Mouse (Mus musculus) cerebellum, postnatal 25 days (tissue): ENCODE data around the gene Ugt1a7c.
"Not testable (repeated sequence)": the region's sequence is repeated elsewhere in the genome, so short reads cannot be mapped to it uniquely, and the experiment has no call there.

ENCODE experiments used
- DNase-seq, 2 experiments: peaks; one replicate each; pipeline ENCODE4 v3.0.0; 2021; ENCODE audit warnings: mixed read lengths in 2 of 2

Ugt1a7c gene

DNA sequence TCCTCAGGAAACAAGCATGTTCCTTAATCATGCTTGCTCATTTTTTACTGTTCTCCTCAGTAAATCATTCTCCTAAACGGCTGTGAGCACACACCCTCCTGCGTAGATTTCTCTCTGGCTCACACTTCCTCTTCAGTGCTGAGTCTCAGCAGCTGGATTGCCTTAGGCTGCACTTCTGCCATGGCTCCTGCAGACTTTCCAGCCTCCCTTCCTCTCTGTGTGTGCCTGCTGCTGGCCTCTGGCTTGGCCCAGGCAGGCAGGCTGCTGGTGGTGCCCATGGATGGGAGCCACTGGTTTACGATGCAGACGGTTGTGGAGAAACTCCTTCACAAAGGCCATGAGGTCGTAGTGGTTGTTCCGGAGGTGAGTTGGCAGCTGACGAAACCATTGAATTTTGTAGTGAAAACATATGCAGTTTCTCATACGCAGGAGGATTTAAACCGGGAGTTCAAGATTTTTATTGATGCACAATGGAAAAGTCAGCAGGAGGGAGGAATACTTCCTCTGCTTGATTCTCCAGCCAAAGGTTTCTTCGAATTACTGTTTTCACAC is at the start of gene Ugt1a7c:
Gene Ugt1a7c, plus strand, starts transcription at position 122 of the 552 bp plus-strand sequence.
- DNase-seq, result no peak

DNA sequence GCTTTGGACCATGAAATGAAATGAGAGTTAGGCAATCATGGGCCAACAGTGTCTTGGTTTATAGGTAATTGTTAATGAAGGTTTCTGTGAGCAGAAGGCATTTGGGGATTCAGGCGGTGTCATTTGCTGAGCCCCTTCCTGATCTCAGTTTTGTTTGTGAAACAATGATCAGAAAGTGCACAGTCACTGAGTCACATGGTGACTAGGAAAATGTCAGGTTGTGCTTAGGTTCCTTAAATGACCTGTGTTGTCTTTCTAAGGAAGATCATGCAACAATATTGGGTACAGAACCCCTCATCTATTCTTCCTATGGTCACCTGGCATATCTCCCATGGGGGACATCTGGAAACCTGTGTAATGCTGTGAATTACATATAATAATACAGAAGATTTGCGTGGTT is 47.5 kb upstream of the Ugt1a7c start:
- DNase-seq, result not testable (repeated sequence)

DNA sequence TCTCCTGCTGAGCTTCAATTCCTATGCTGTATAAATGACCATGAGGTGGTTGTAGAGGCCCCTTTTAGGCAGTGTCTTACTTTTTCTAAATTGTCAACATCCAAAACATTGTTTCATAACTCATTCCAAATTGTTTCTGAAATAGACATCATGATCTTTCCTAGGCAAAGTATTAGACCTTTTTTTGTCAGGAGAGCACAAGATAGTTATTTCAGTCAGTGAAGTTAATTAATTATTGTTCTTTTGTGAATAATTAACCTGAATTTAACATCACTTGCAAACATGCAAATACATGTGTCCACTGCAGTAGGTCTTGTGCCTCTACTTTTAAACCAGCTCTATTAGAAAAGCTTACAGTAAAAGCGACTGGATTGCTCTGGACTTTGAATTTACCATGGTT is 39.8 kb upstream of the Ugt1a7c start, which contains the start of gene Ugt1a10:
Gene Ugt1a10, plus strand, starts transcription at position 301 of the 400 bp plus-strand sequence.
- DNase-seq, result no peak

DNA sequence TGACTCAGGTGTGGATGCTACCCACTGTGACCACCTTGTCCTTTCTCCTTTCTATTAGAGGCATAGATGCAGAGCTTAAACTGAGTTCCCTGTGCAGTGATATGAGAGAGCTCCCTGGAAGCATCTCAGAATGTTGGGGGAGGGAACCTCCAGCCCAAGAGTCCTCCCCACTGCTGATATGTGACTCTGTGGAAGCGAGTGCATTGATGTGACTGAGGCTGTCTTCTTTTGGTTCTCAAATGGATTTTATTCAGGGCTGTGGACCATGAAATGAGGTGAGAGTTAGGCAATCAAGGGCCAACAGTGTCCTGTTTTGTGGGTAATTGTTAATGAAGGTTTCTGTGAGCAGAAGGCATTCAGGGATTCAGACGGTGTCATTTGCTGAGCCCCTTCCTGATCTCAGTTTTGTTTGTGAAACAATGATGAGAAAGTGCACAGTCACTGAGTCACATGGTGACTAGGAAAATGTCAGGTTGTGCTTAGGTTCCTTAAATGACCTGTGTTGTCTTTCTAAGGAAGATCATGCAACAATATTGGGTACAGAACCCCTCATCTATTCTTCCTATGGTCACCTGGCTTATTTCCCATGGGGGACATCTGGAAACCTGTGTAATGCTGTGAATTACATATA is 28.3 kb upstream of the Ugt1a7c start:
- DNase-seq, result not testable (repeated sequence)

DNA sequence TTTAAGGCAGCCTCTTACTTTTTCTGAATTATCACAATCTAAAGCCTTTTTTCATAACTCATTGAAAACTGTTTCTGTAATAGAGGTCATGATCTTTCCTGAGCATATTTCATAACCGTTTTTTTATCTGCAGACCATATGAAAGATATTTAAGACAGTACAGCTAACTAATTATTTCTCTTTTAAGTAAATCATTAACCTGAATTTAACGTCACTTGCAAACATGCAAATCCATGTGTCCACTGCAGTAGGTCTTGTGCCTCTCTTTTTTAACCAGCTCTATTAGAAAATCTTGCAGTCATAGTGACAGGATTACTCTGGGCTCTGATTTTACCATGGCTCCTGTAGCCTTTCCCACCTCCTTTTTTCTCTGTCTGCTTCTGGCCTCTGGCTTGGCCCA is 24.4 kb upstream of the Ugt1a7c start, which contains the start of gene Ugt1a9:
Gene Ugt1a9, plus strand, starts transcription at position 306 of the 400 bp plus-strand sequence.
- DNase-seq, result no peak

DNA sequence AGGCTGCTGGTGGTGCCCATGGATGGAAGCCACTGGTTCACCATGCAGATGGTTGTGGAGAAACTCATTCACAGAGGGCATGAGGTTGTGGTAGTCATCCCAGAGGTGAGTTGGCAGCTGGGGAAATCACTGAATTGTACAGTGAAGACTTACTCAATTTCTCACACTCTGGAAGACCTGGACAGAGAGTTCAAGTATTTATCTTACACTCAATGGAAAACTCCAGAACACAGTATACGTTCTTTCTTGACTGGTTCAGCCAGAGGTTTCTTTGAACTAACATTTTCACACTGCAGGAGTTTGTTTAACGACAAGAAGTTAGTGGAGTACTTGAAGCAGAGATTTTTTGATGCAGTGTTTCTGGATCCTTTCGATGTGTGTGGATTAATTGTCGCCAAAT is 24.0 kb upstream of the Ugt1a7c start:
- DNase-seq, result no peak

DNA sequence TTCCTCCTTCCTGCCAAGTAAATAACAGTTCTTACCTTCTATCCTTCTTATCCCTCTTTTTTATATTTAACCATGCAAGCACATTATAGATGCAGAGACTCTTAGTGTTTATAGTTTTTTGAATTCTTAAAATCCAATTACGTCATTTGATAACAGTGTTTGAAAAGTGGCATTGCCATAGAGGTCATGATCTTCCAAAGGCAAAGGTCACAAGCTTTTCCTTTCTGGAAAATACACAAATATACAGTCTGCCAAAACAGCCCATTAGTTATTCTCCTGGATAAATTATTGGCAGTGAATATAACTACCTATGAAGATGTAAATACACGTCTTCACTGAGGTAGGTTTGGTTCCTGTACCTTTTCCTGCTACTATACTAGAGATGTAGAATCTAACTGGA is 20.4 kb upstream of the Ugt1a7c start:
- DNase-seq, result no peak

DNA sequence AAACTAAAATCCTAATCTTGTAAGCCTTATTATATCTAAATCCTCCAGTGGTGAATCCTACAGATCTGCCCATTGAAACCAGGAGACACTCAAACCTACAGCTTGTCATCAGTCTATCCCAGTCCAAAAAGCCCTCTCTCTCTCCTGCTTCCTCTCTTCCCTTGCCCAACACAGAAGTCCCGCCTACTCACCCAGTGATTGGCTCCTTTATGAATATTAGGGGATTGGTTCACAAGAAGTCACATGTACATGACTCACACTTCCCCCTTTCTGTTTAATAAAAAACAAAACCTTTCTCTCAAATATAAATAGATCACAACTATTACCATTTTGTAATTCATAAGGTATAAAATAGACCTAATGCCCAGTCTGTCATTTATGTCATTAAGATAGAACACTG is 17.7 kb upstream of the Ugt1a7c start:
- DNase-seq, result no peak

DNA sequence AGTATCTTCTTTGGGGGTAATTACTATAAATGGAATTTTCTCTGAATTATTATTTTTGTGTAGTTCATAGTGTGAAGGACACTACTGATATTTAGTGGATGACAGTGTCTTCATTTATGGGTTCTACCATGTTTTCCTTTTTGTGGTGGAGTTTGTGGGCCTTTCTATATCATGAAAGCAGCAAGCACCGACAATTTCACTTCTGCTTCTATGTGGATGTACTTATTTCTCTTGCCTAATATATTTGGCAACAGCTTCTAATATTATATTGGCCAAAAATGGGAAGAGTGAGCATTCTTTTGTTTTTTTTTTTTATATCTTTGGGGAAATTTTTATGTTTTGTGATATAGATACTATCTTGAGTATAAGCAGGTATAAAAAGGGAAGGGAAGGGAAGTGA is 13.2 kb upstream of the Ugt1a7c start:
- no peak for DNase-seq

DNA sequence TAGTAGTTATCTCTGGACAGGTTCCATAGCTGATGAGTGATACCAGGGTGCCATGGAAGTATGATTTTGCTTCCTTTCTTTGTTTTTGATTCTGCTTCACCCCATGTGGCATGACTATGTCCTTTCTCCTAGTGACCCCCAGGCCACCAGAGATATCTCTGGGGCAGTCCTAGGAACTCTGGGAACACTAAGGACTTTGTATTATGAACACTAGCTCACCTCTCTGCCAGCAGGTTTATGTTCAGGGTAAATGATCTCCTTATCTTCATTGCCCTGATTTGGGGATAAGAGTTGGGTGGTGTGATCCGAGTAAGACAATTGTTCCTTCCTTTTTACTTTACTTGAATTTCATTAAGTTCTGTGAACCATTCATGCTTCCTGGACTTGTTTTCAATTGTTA is 8.7 kb upstream of the Ugt1a7c start:
- DNase-seq, result no peak

DNA sequence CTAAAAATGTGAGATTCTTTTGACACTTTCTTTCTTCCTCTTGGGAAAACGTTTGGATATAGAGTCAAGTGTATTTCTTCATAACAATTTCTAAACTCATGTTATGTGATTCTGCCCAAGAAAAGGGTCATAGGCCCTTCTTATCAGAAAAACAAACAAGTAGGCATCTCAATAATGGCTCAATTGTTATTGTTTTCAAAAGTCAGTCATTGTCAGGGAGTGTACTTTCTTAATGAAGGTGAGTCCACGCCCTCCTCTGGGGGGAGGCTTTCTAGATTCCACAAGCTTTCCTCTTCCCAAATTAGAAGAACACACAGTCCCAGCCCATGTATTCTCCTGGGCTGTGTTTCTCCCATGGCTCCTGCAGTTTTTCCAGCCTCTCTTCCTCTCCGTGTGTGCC is 7.3 kb upstream of the Ugt1a7c start, which contains the start of gene Ugt1a8:
Gene Ugt1a8, plus strand, starts transcription at position 301 of the 400 bp plus-strand sequence.
- no peak for DNase-seq

DNA sequence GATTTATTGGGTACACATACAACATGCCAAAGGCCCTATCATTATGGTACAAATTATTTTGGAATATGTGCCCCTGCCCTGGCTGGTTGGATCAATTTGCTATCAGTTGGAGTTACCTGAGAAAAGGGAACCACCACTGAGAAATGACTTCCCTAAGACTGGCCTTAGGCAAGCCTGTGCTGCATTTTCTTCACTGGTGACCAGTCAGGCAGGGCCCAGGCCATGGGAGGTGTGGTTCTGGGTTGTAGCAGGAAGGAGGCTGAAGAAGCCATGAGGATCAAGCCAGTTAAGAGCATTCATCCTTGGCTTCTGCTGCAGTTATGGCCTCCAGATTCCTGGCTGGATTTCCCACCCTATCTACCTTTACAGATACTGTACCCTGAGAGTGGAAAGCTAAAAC is 2.5 kb upstream of the Ugt1a7c start:
- DNase-seq, result no peak

DNA sequence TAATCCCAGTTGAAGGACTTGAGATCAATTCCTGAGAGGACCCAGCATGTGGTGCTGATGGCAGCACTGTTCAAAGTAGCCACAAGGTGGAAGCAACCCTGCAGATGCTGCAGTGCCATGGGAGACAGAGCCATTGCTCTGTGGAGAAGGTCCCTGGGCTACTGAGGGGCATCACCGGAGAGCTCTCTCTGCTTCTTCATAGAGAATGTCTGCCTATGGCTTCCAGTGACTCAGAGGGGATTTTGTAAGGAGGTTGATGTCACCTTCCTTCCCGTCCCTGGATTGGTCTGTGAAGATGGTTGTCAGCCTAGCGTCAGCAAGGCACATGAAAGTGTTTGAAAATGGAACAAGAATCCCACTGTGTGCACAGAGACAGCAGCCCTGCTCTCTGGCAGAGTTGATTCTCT is 589 bp upstream of the Ugt1a7c start:
- DNase-seq, result not testable (repeated sequence)

DNA sequence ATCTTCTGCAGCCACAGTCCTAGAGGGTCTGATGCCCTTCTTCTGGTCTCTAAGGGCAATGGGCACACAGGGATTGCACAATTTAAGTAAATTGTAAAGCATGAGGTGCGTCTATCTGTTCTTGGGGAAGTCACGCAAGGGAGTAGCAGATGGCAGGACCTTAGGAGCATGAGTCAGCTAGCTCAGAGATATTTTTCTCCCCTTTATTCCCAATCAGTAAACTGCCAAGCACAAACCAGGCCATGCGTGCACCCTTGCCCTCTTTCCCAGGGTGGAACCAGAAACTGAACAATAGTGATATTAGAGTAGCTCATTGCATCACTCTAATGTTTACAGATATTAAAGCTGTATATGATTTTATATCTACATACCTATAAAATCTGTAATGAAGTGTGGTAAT is 3.7 kb downstream of the Ugt1a7c start:
- peak in 1 of 2 experiments; percentile 3 for DNase-seq

DNA sequence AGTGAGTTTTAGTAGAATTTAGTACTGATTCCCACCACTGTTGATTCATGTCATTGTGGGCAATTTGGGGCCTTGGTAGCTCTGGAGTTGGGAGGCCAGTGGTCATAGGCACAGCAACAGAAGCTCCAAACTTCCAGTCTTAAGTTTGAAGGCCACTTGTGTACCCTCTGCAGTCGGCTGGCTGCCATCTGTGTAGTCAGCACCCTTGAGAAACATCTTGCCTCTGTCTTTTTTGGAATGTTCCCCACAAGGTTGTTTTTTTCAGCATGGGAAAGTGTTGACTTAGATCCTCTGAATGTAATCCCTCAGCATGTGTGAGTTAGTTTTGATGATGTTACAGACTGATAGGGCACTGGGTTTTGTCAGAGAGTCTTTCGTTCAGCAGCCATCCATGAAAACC is 4.8 kb downstream of the Ugt1a7c start:
- not testable (repeated sequence) for DNase-seq

DNA sequence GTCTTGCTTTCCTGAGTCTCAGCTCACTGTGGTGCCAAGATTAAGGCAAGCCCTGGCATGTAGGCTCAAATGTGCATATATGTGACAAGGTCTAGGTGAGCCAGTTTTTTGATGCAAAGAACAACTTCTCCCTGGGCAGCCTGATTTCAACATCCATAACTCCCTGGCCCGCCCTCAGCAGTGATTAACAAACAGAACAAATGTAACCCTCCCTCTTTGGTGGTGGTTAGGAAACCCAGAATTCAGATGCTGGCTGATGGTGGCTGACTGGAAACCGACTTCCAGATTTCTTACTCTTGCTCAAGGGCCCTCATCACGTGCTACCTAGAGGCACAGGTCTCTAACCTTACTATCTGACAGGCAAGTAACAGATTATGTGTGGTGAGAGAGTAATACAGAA is 8.2 kb downstream of the Ugt1a7c start, which contains the start of gene Ugt1a6b:
Gene Ugt1a6b, plus strand, starts transcription at position 234 of the 400 bp plus-strand sequence.
- not testable (repeated sequence) for DNase-seq

DNA sequence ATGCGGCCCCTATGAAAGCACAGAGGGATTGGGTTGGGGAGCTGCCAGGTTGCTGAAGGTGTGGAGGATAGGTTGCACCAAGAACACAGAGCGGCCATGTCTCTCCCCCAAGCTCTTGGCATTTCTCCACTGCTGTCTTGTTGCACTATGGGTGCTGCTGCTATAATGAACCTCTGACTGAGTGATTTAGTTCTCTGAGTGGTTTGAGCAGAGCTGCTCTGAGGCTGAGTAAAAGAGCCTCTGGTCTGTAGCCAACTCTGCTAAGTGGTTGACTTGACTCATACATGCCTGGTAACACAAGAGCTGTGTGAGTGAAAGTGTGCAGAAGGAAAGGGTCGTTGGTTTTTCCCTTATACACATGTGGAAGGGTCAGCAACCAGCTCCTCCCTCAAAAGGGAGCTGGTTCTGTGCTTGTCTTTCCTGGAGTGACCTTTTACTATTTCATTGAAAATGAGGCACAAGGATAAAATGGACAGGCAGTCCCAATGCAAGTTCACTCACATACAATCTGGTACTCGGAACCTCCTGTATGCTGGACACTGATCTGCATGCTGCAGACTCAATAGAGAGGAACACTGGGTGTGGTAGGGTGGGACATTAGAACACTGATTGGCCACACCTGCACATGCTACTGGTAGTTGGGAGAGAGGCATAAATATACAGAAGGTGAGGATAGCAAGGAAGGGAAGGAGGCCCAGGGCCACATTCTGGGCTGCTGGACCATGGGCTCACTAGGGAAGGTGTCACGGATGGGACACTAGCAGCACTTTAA is 9.0 kb downstream of the Ugt1a7c start:
- DNase-seq, result not testable (repeated sequence)

DNA sequence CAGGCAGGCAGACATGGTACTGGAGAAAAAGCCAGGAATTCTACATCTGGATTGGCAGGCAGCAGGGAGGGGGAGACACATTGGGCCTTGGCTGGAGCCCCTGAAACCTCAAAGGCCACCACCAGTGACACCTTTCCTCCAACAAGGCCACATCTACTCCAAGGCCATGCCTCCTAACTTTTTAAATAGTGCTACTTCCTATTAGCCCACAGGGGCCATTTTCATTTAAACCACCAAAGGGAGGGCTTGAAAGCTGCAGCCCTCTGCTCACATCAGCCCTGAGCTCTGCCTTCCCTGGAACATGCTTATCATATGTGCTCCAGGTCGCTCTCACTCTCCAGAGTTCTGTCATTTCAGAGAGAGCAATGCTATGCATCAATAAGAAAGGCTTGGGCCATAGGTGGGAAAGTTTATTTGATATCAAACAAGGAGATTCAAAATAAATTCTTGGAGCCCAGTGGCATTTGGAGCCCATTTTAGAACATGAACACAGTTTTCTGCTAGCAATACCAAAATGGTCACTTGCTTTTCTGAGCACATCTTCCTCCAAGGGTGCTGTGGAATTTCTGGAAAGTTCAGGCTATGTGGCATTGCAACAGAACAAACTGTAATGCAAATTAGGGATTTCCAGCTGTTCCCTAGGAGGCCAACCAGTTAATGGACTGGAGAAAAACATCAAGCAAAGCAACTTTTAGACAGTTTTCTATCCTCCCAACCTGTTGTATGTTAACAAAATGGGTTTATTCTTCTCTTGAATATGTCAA is 10.0 kb downstream of the Ugt1a7c start:
- no peak for DNase-seq

DNA sequence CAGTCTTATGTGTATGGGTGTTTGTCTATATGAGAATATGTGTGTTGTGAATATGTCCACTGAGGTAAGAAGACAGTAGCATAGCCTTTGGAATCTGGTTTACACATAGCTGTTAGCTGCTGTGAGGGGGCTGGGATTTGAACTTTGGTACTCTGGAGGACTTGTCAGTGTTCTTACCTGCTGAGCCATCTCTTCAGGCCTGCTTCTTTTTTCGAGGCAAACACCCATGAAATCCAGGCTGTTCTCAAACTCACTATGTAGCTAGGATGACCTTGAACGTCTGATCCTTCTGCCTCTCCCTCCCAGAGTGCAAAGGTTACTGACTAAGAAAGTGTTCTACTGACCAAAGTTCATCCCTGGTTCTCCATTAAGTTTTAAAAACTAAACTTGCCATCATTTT is 10.8 kb downstream of the Ugt1a7c start:
- no peak for DNase-seq

DNA sequence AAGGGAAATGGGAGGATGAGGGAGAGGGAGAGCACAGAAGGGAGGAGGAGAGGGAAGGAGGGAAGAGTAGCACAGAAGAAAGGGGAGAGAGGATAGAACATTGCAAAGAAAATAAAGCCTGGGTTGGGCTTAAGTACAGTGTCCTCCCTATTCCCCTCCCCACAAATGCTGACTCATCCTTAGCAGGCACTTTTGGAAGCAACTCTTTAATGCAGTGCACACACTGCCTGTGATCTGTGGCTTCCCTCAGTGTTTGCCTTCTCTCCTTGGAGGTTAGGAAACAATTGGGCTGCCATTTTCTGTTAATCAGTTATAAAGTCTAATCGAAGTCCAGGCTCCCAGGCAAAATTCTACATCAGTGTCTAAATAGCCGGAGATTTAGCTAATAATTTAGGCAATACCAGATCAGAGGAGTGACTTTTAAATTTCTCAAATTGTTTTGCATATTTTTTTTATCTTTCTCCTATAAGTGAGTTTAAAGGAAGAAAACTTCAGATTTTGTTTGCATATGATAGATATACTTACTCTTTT is 14.2 kb downstream of the Ugt1a7c start:
- DNase-seq, result not testable (repeated sequence)

DNA sequence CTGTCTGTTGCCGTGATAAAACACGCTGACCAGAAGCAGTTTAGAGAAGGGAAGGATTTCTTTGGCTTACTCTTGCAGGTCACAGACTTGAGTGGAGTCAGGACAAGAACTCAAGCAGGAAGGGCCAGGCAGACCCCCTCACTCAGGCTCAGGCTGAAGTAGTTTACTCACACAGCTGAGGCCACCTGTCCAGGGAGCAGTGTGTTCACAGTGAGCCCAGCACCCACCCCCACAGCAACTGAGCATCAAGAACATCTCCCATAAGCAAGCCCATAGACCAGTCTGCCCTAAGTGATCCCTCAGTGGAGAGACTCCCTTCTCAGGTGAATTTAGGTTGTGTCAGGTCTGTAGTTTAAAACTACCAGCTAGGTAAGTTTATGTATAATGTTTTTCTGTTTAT is 14.7 kb downstream of the Ugt1a7c start:
- not testable (repeated sequence) for DNase-seq

DNA sequence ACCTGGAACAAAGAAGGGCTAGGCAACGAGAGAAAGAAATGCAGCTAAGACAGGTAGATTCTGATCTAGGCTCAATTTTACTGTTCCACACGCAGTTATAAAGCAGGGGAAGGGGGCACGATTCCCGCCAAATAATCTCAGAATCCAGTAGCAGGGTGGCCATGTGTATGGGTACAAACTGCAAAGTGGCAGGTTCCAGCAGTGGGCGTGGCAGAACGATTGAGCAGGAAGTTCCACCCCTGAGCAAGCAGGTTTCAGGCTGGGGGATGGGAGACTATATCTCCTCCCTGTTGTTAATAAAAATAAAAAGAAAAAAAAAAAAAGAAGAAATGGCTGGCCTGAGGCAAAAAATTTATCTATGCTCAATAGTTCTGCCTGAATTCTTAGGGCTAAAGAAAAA is 17.9 kb downstream of the Ugt1a7c start:
- not testable (repeated sequence) for DNase-seq

DNA sequence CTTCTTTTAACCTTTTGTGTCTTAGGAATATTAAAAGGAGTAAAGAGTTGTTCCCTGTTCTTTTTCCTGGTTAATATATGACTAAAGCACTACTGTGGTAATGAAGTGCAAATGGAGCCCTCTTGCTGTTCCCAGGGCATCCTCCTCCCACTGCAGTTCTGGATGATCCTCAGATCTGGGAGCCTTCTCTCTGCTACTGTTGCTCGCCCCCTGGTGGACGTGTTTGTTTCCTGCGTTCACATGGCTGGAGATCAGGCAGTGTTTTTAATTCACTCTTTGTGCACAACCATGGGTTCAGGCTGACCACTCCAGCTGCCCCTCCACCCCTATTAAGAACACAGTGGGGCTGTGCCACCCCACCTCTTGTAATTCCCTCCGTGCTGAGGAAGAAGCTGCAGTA is 25.7 kb downstream of the Ugt1a7c start:
- DNase-seq, result not testable (repeated sequence)
